Mouse (Mus musculus) heart, postnatal 0 days (tissue): Measurements from ENCODE around the gene Cdkn1b. TPM values are rescaled to one million over a fixed set of nuclear protein-coding genes. Genes with fewer than 3 reads are reported as not detected.

Source experiments
- ATAC-seq: fragments of 200-750 bp; cut with Nextera tagmentation; 2 replicates; pipeline ENCODE4 v1.8.0; 2017; ENCODE audit warnings: low read depth, moderate number of reproducible peaks, moderate library complexity; ENCODE audit not compliant: insufficient read depth
- DNase-seq: peaks from one replicate; pipeline ENCODE4 v3.0.0-alpha.2; 2016; ENCODE audit warnings: low spot score
- H3K27ac ChIP-seq: fragments of 300-500 bp; sonication (generic); 2 replicates; pipeline ENCODE4 v1.5.1; 2014; ENCODE audit warnings: low read depth, mild to moderate bottlenecking
- H3K27me3 ChIP-seq: fragments of 300-500 bp; sonication (generic); 2 replicates; pipeline ENCODE4 v1.6.1; 2014; ENCODE audit warnings: low read length, mixed read lengths; ENCODE audit not compliant: control insufficient read depth, insufficient read depth
- H3K36me3 ChIP-seq: fragments of 300-500 bp; sonication (generic); replicated peaks from 2 replicates; pipeline ENCODE4 v1.6.1; 2014; ENCODE audit warnings: low read length, mixed read lengths; ENCODE audit not compliant: control insufficient read depth, insufficient read depth
- H3K4me1 ChIP-seq: fragments of 300-500 bp; sonication (generic); 2 replicates; pipeline ENCODE4 v1.6.1; 2014; ENCODE audit warnings: antibody characterized with exemption; ENCODE audit not compliant: control insufficient read depth, insufficient read depth
- H3K4me2 ChIP-seq: fragments of 300-500 bp; sonication (generic); 2 replicates; pipeline ENCODE4 v1.6.1; 2014; ENCODE audit warnings: low read depth, mild to moderate bottlenecking, low read length, moderate library complexity
- H3K4me3 ChIP-seq: fragments of 300-500 bp; sonication (generic); 2 replicates; pipeline ENCODE4 v1.5.1; 2014; ENCODE audit warnings: low read depth, low read length
- H3K9ac ChIP-seq: fragments of 300-500 bp; sonication (generic); replicated peaks from 2 replicates; pipeline ENCODE4 v1.6.1; 2014; ENCODE audit warnings: low read depth, low read length, mixed read lengths
- H3K9me3 ChIP-seq: fragments of 300-500 bp; sonication (generic); replicated peaks from 2 replicates; pipeline ENCODE4 v1.6.1; 2016; ENCODE audit warnings: low read length; ENCODE audit not compliant: control insufficient read depth
- CTCF ChIP-seq: IDR thresholded peaks from 2 replicates; pipeline ENCODE4 v1.5.1; 2016; ENCODE audit warnings: antibody characterized with exemption, control low read depth, low read depth
- EP300 ChIP-seq: IDR thresholded peaks from 2 replicates; pipeline ENCODE4 v1.6.1; 2016; ENCODE audit warnings: antibody characterized with exemption, low read depth
- WGBS: fragments of 180-500 bp; shearing (Covaris S2); extraction: QIAGEN DNeasy Blood & Tissue Kit; methylation state at CpG from one replicate; pipeline ENCODE4 v1.1.7; 2014; 5-methylcytosine and 5-hydroxymethylcytosine counted together
- polyA plus RNA-seq: library from polyadenylated mRNA; unstranded; fragments of >200 nt; fragmentation: Nextera tagmentation; extraction: Ambion mirVana; gene quantifications from 2 replicates; pipeline ENCODE4 v1.2.1, GENCODE M21; 2015
- total RNA-seq: library from RNA; depleted of rRNA; stranded (reverse); fragments of >200 nt; gene quantifications from 2 replicates; pipeline ENCODE4 v1.2.3, GENCODE M21; 2014; ENCODE audit warnings: low replicate concordance; rRNA removed

Cdkn1b gene
- total and polyA plus RNA-seq, 2 experiments from 2014 or later: 23.7 to 42.9 TPM

DNA sequence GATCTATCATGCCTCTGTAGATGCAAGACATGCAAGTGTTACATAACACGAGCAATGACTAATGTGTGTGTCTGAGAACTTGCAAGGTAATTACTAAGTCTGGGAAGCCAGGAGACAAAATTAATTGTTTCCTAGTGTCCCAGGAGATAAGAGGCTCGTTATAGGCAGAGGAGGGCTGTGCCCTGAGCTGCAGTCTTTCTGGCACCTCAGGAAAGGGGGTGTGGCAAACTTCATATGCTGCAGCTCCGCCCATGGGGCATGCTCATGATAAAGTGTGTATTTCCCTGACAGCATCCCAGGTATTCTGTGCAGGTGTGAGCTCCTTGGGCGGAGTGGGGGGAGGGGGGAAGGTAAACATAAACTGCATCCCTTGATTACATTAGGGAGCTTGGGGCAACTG is 51.9 kb downstream of the Cdkn1b start:
- no peak for ATAC-seq
- TF ChIP-seq EP300 (no peak), CTCF (no peak)
- 45% methylated on average over 4 of the region's 4 CpGs for WGBS

More for the DNA sequence above, 51.9 kb downstream of the Cdkn1b start:
- DNase-seq: no peak
- H3K9me3 ChIP-seq: no peaks in the 10 kb centered on the region
- no peaks in the 10 kb centered on the region for H3K36me3 ChIP-seq
- no peak overlapping the region for H3K27ac ChIP-seq
- H3K27me3 ChIP-seq: no peaks in the 10 kb centered on the region
- H3K4me2 ChIP-seq: no peak overlapping the region
- no peak overlapping the region for H3K9ac ChIP-seq
- H3K4me3 ChIP-seq: no peak overlapping the region
- H3K4me1 ChIP-seq: peaks cover 5% of the 10 kb centered on the region; the same call in 1 of the 2 replicates

Other genes with a start within 250 kb of the Cdkn1b start
- 19.9 and 29.2 TPM in 2 replicates for gene Dusp16, start 127.8 kb upstream of the Cdkn1b start, total RNA-seq
- 8.1 and 9.6 TPM in 2 replicates for gene Dusp16, start 127.8 kb upstream of the Cdkn1b start, polyA plus RNA-seq
- 0.85 and 14.5 TPM in 2 replicates for gene Crebl2, start 90.2 kb upstream of the Cdkn1b start, total RNA-seq
- 2.0 and 2.4 TPM in 2 replicates for gene Crebl2, start 90.2 kb upstream of the Cdkn1b start, polyA plus RNA-seq
- 4.0 and 13.4 TPM in 2 replicates for gene Gpr19, start 21.8 kb upstream of the Cdkn1b start, total RNA-seq
- 7.6 and 9.4 TPM in 2 replicates for gene Gpr19, start 21.8 kb upstream of the Cdkn1b start, polyA plus RNA-seq
- gene Apold1, start 61.3 kb downstream of the Cdkn1b start, total RNA-seq: 24.8 and 28.5 TPM in 2 replicates
- gene Apold1, start 61.3 kb downstream of the Cdkn1b start, polyA plus RNA-seq: 6.9 and 9.2 TPM in 2 replicates
- 24.5 and 35.8 TPM in 2 replicates for gene Ddx47, start 91.2 kb downstream of the Cdkn1b start, total RNA-seq
- gene Ddx47, start 91.2 kb downstream of the Cdkn1b start, polyA plus RNA-seq: 51.4 and 52.7 TPM in 2 replicates
- 0.12 TPM in 1 of 2 replicates, not detected in the other for gene Gprc5a, start 145.2 kb downstream of the Cdkn1b start, total RNA-seq
- 2.3 and 2.5 TPM in 2 replicates for gene Gprc5a, start 145.2 kb downstream of the Cdkn1b start, polyA plus RNA-seq
- not detected in 2 replicates for gene Gprc5d, start 197.9 kb downstream of the Cdkn1b start, total RNA-seq
- gene Gprc5d, start 197.9 kb downstream of the Cdkn1b start, polyA plus RNA-seq: not detected in 2 replicates